Mouse (Mus musculus) urinary bladder, postnatal 0 days (tissue): ENCODE data around the gene Lrrc40. TPM values are rescaled to one million over a fixed set of nuclear protein-coding genes. Genes with fewer than 3 reads are reported as not detected.

ENCODE experiments used
- polyA plus RNA-seq: library from polyadenylated mRNA; unstranded; fragments of >200 nt; fragmentation: Nextera tagmentation; extraction: Ambion mirVana; gene quantifications from 2 replicates; pipeline ENCODE4 v1.2.1, GENCODE M21; 2015

The Lrrc40 gene
- polyA plus RNA-seq: 16.9 and 23.4 TPM in 2 replicates

GRCm38 (mm10) chr3:158036329-158036988 is at the start of gene Lrrc40, which contains the start of gene Srsf11:
Gene Lrrc40 (plus strand): TSS chr3:158036662.
Gene Srsf11 (minus strand): TSS chr3:158036639.

Other genes starting within 250 kb of the Lrrc40 start
- 6.9 and 8.3 TPM in 2 replicates for gene Cth, start 111.6 kb upstream of the Lrrc40 start, polyA plus RNA-seq
- gene Ankrd13c, start 89.4 kb upstream of the Lrrc40 start, polyA plus RNA-seq: 12.8 and 14.8 TPM in 2 replicates
- gene Srsf11, start within 50 bp of the Lrrc40 start, polyA plus RNA-seq: 132 and 137 TPM in 2 replicates